Mouse (Mus musculus) monocyte, adult 5-6 weeks (primary cell): ENCODE results near the gene Ccdc194. TPM values are rescaled to one million over a fixed set of nuclear protein-coding genes. Genes with fewer than 3 reads are reported as not detected.
"Not testable (repeated sequence)": the region's sequence is repeated elsewhere in the genome, so short reads cannot be mapped to it uniquely, and the experiment has no call there.

Experiments
- ATAC-seq: fragments of 153-309, 156-312 bp; replicated peaks from 2 replicates; pipeline ENCODE4 v1.8.0; 2017; ENCODE audit warnings: mild to moderate bottlenecking; ENCODE audit not compliant: low TSS enrichment, insufficient number of reproducible peaks, severe bottlenecking, poor library complexity, low FRiP score
- total RNA-seq: library from RNA; stranded (forward); fragments of 200-1000, 200-491, 200-594 nt; gene quantifications from 3 replicates; pipeline ENCODE4 v1.2.3, GENCODE M21; 2017

Gene Ccdc194
- total RNA-seq, 1 experiment from 2014 or later: not detected

GRCm38 (mm10) chr8:71558071-71558957, 32.8 kb upstream of the Ccdc194 start, which contains the start of gene Tmem221:
TSS of gene Tmem221 (minus strand) at chr8:71558871.
- no peak for ATAC-seq

GRCm38 (mm10) chr8:71554644-71555043, 29.1 kb upstream of the Ccdc194 start:
- no peak for ATAC-seq

- ATAC-seq: no peak
These were observed 28.5 kb upstream of the Ccdc194 start for GRCm38 (mm10) chr8:71554001-71554400.

- ATAC-seq: no peak
These were observed 27.3 kb upstream of the Ccdc194 start for GRCm38 (mm10) chr8:71552770-71553169.

GRCm38 (mm10) chr8:71550754-71551153, 25.2 kb upstream of the Ccdc194 start:
- ATAC-seq: no peak

- ATAC-seq: no peak
These were observed 22.1 kb upstream of the Ccdc194 start for GRCm38 (mm10) chr8:71547590-71547989.

GRCm38 (mm10) chr8:71545053-71545452, 19.5 kb upstream of the Ccdc194 start:
- ATAC-seq: no peak

- ATAC-seq: no peak
These were observed 18.2 kb upstream of the Ccdc194 start for GRCm38 (mm10) chr8:71543755-71544154.

- ATAC-seq: peak; percentile 95
These were observed 17.3 kb upstream of the Ccdc194 start, which contains the start of gene Mvb12a for GRCm38 (mm10) chr8:71542632-71543343. TSS of gene Mvb12a (plus strand) at chr8:71542922.

- peak; percentile 88 for ATAC-seq
These were observed 11.7 kb upstream of the Ccdc194 start, which contains the start of gene Bst2 for GRCm38 (mm10) chr8:71537028-71537867. TSS of gene Bst2 (minus strand) at chr8:71537456.

GRCm38 (mm10) chr8:71535663-71536062, 10.2 kb upstream of the Ccdc194 start:
- ATAC-seq: no peak

- no peak for ATAC-seq
These were observed 8.8 kb upstream of the Ccdc194 start for GRCm38 (mm10) chr8:71534263-71534810.

- not testable (repeated sequence) for ATAC-seq
These were observed 5.4 kb upstream of the Ccdc194 start for GRCm38 (mm10) chr8:71530735-71531467.

GRCm38 (mm10) chr8:71528362-71529073, 3.0 kb upstream of the Ccdc194 start:
- ATAC-seq: 0 out of 2 replicates have a peak, but pooled peaks have one; percentile 63

GRCm38 (mm10) chr8:71527162-71527870, 1.8 kb upstream of the Ccdc194 start:
- ATAC-seq: no peak

GRCm38 (mm10) chr8:71526272-71526671, 761 bp upstream of the Ccdc194 start:
- ATAC-seq: no peak

GRCm38 (mm10) chr8:71521634-71522033, 3.9 kb downstream of the Ccdc194 start:
- ATAC-seq: peak; percentile 94
